Mouse (Mus musculus) erythroblast, embryonic 14.5 days (primary cell): Measurements from ENCODE around the gene Plppr2.

Experiments used
- GATA1 ChIP-seq: IDR thresholded peaks from 2 replicates; pipeline ENCODE4 v1.6.1; 2012; ENCODE audit warnings: low read length, inconsistent platforms, mixed read lengths
- TAL1 ChIP-seq: IDR thresholded peaks from 3 replicates; pipeline ENCODE4 v1.6.1; 2012; ENCODE audit warnings: low read length, inconsistent platforms, mixed read lengths

DNA sequence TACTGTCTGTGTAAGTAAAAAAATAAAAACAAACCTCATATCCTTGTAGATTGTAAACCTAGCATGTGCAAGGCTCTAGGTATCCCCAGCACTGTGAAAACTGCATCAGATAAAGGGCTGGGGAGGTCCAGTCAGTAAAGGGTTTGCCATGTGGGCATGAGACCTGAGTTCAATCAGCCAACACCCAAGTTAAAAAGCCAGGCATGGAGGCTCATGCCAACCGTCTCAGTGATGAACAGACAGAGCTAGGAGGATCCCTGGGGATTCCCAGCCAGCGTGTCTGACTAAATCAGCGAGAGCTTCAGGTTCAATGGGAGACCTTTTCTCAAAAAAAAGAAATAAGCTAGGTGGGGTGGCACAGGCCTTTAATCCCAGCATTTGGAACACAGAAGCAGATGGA, 11.8 kb upstream of the Plppr2 start:
- no peak for TF ChIP-seq GATA1
- no peak for TF ChIP-seq TAL1
